Mouse (Mus musculus) midbrain, embryonic 13.5 days (tissue): Measurements from ENCODE around the gene Ccdc83. TPM values are rescaled to one million over a fixed set of nuclear protein-coding genes. Genes with fewer than 3 reads are reported as not detected.

Source experiments
- ATAC-seq: fragments of 200-750 bp; cut with Nextera tagmentation; 2 replicates; pipeline ENCODE4 v1.8.0; 2017; ENCODE audit warnings: mild to moderate bottlenecking, moderate TSS enrichment, moderate library complexity
- H3K27ac ChIP-seq: fragments of 300-500 bp; sonication (generic); 2 replicates; pipeline ENCODE4 v1.5.1; 2015; ENCODE audit warnings: inconsistent platforms, mild to moderate bottlenecking, moderate library complexity
- H3K27me3 ChIP-seq: fragments of 300-500 bp; sonication (generic); 2 replicates; pipeline ENCODE4 v1.6.1; 2015; ENCODE audit warnings: mild to moderate bottlenecking, inconsistent platforms
- H3K36me3 ChIP-seq: fragments of 300-500 bp; sonication (generic); 2 replicates; pipeline ENCODE4 v1.6.1; 2015; ENCODE audit warnings: mild to moderate bottlenecking, inconsistent platforms
- H3K4me1 ChIP-seq: fragments of 300-500 bp; sonication (generic); replicated peaks from 2 replicates; pipeline ENCODE4 v1.6.1; 2015; ENCODE audit warnings: inconsistent platforms
- H3K4me2 ChIP-seq: fragments of 300-500 bp; sonication (generic); replicated peaks from 2 replicates; pipeline ENCODE4 v1.6.1; 2015; ENCODE audit warnings: moderate library complexity, mild to moderate bottlenecking, inconsistent platforms
- H3K4me3 ChIP-seq: fragments of 300-500 bp; sonication (generic); replicated peaks from 2 replicates; pipeline ENCODE4 v1.5.1; 2015; ENCODE audit warnings: mild to moderate bottlenecking, inconsistent platforms
- H3K9ac ChIP-seq: fragments of 300-500 bp; sonication (generic); replicated peaks from 2 replicates; pipeline ENCODE4 v1.6.1; 2015; ENCODE audit warnings: mild to moderate bottlenecking, inconsistent platforms
- H3K9me3 ChIP-seq: fragments of 300-500 bp; sonication (generic); 2 replicates; pipeline ENCODE4 v1.6.1; 2016; ENCODE audit warnings: mild to moderate bottlenecking, inconsistent platforms
- WGBS: fragments of 180-500 bp; shearing (Covaris S2); methylation state at CpG from one replicate; pipeline ENCODE4 v1.1.7; 2015; 5-methylcytosine and 5-hydroxymethylcytosine counted together
- polyA plus RNA-seq: library from polyadenylated mRNA; unstranded; fragments of >200 nt; fragmentation: Nextera tagmentation; extraction: Ambion mirVana; gene quantifications from 2 replicates; pipeline ENCODE4 v1.2.1, GENCODE M21; 2015

Gene Ccdc83
- polyA plus RNA-seq, 1 experiment from 2014 or later: not detected

GRCm38 (mm10) chr7:90201877-90202465 is 63.6 kb downstream of the Ccdc83 start:
- H3K9ac ChIP-seq: no peak overlapping the region
- peaks cover 14% of the 10 kb centered on the region for H3K36me3 ChIP-seq
- H3K4me3 ChIP-seq: no peak overlapping the region
- no peaks in the 10 kb centered on the region for H3K27me3 ChIP-seq
- no peaks in the 10 kb centered on the region for H3K9me3 ChIP-seq
- no peak for ATAC-seq
- no peak overlapping the region for H3K27ac ChIP-seq
- H3K4me1 ChIP-seq: 0 out of 2 replicates have a peak, but pooled peaks cover 3% of the 10 kb centered on the region
- 90% methylated on average over 2 of the region's 2 CpGs for WGBS
- no peak overlapping the region for H3K4me2 ChIP-seq

- no peak overlapping the region for H3K27ac ChIP-seq
- no peaks in the 10 kb centered on the region for H3K4me1 ChIP-seq
- no peak overlapping the region for H3K9ac ChIP-seq
- no peak overlapping the region for H3K4me3 ChIP-seq
- peaks cover 23% of the 10 kb centered on the region for H3K36me3 ChIP-seq
- WGBS: 92% methylated on average over 5 of the region's 5 CpGs
- H3K27me3 ChIP-seq: no peaks in the 10 kb centered on the region
- no peaks in the 10 kb centered on the region for H3K9me3 ChIP-seq
- no peak for ATAC-seq
- no peak overlapping the region for H3K4me2 ChIP-seq
Observed at GRCm38 (mm10) chr7:90200251-90200650, 65.3 kb downstream of the Ccdc83 start.

GRCm38 (mm10) chr7:90180635-90181034 is 84.9 kb downstream of the Ccdc83 start:
- Histone ChIP-seq H3K9me3 (no peaks in the 10 kb centered on the region), H3K36me3 (peaks cover 33% of the 10 kb centered on the region), H3K9ac (no peak overlapping the region), H3K27ac (no peak overlapping the region), H3K4me3 (no peak overlapping the region), H3K4me2 (no peak overlapping the region), H3K4me1 (no peaks in the 10 kb centered on the region), H3K27me3 (no peaks in the 10 kb centered on the region)
- WGBS: 95% methylated on average over 1 of the region's 1 CpGs
- ATAC-seq: no peak

- Histone ChIP-seq H3K27me3 (no peaks in the 10 kb centered on the region), H3K4me1 (no peaks in the 10 kb centered on the region), H3K27ac (no peak overlapping the region), H3K9me3 (no peaks in the 10 kb centered on the region), H3K4me2 (no peak overlapping the region), H3K36me3 (peaks cover 40% of the 10 kb centered on the region), H3K4me3 (no peak overlapping the region), H3K9ac (no peak overlapping the region)
- ATAC-seq: no peak
- 84% methylated on average over 2 of the region's 2 CpGs for WGBS
Observed at GRCm38 (mm10) chr7:90175576-90175975, 90.0 kb downstream of the Ccdc83 start.

Other genes starting within 250 kb of the Ccdc83 start
- 39.8 and 46.1 TPM in 2 replicates for gene Picalm, start 135.6 kb downstream of the Ccdc83 start, polyA plus RNA-seq
- gene Sytl2, start 36.5 kb upstream of the Ccdc83 start, polyA plus RNA-seq: 2.3 and 2.4 TPM in 2 replicates
- gene Ccdc89, start 160.8 kb upstream of the Ccdc83 start, polyA plus RNA-seq: 2.8 and 2.9 TPM in 2 replicates
- 34.1 and 39.5 TPM in 2 replicates for gene Crebzf, start 177.0 kb upstream of the Ccdc83 start, polyA plus RNA-seq
- 134 and 140 TPM in 2 replicates for gene Tmem126a, start 191.5 kb upstream of the Ccdc83 start, polyA plus RNA-seq
- 46.4 and 46.7 TPM in 2 replicates for gene Tmem126b, start 210.2 kb upstream of the Ccdc83 start, polyA plus RNA-seq
- 13.0 and 13.9 TPM in 2 replicates for gene Dlg2, start 210.9 kb upstream of the Ccdc83 start, polyA plus RNA-seq